Mouse (Mus musculus): Measurements from ENCODE around the gene Ppp2r5a. TPM values are rescaled to one million over a fixed set of nuclear protein-coding genes. Genes with fewer than 3 reads are reported as not detected.
A peak's percentile ranks its signal among the peaks of the same experiment; 100 is the strongest.
"Not testable (repeated sequence)": the region's sequence is repeated elsewhere in the genome, so short reads cannot be mapped to it uniquely, and the experiment has no call there.

Gene Ppp2r5a
- polyA plus RNA-seq, 2 experiments = 21.0 to 23.8 TPM

DNA sequence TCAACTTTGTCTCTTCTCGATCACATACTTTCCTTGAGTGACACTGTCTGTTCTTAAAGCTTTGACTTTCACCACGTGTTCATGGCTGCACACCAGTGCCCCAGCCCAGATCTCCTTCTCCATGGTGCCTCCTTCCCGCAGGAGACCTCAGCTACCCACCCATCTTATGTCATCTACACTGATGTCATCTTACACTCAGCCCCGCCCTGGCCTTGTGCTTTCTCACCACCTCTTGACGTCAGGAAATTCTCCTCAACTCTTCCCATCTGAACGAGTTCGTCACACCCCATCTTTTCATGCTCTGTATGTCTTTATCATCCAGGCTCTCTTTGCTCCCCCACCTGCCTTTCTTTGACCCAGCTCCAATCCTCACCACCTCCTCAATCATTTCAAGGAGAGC is 22.8 kb upstream of the Ppp2r5a start:
- H3K27ac ChIP-seq = no peak overlapping the region
- H3K4me3 ChIP-seq (ENCODE audit: insufficient read depth in 1 of 2, low read depth in 2 of 2, low read length in 2 of 2) = no peak overlapping the region
- H3K27me3 ChIP-seq (ENCODE audit: control insufficient read depth, insufficient read depth, low read length) = no peaks in the 10 kb centered on the region
- H3K36me3 ChIP-seq (replicated peaks; ENCODE audit: control insufficient read depth, insufficient read depth, low read depth) = no peaks in the 10 kb centered on the region
- no peak for TF ChIP-seq EP300 (IDR thresholded peaks at IDR 0.05; ENCODE audit: low read depth)
- no peak for TF ChIP-seq CTCF (IDR thresholded peaks at IDR 0.05; ENCODE audit: low read depth)
- no peak overlapping the region for H3K4me2 ChIP-seq (ENCODE audit: low read depth)
- no peak overlapping the region for H3K9ac ChIP-seq (replicated peaks)
- H3K9me3 ChIP-seq (ENCODE audit: control insufficient read depth, low read length) = no peaks in the 10 kb centered on the region
- H3K4me1 ChIP-seq (replicated peaks; ENCODE audit: control insufficient read depth in 2 of 2, insufficient read depth in 2 of 2, low read length in 1 of 2) = peaks cover 0 to 16% of the 10 kb centered on the region in 2 experiments; a peak in 2 of 4 replicates
- WGBS (ENCODE audit: insufficient replicate concordance) = 39% methylated on average over 7 of the region's 7 CpGs
- ATAC-seq (ENCODE audit: insufficient read depth) = no peak
- no peak for DNase-seq (ENCODE audit: low read depth in 3 of 3, low spot score in 3 of 3)

DNA sequence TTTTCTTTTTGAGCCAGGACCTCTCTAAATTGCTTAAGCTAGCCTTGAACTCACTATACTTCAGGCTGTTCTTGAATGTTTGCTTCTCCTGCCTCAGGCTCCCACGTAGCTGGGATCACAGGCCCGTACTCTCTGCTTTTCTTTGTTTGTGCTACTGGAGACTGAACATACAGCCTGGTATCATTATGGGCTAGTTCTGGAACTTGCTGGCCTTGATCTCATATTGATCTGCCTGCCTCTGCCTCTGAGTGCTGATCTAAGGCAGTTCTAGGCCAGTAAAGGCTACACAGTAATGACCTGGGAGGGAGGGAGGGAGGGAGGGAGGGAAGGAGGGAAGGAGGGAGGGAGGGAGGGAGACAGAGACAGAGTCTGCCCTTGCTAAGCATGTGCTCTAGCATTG is 20.1 kb upstream of the Ppp2r5a start:
- Histone ChIP-seq H3K27ac (no peak overlapping the region), H3K4me2 (ENCODE audit: low read depth) (no peak overlapping the region), H3K9me3 (ENCODE audit: control insufficient read depth, low read length) (no peaks in the 10 kb centered on the region), H3K9ac (replicated peaks) (no peak overlapping the region), H3K27me3 (ENCODE audit: control insufficient read depth, insufficient read depth, low read length) (no peaks in the 10 kb centered on the region), H3K36me3 (replicated peaks; ENCODE audit: control insufficient read depth, insufficient read depth, low read depth) (no peaks in the 10 kb centered on the region), H3K4me3 (ENCODE audit: insufficient read depth in 1 of 2, low read depth in 2 of 2, low read length in 2 of 2) (no peak overlapping the region), H3K4me1 (replicated peaks; ENCODE audit: control insufficient read depth in 2 of 2, insufficient read depth in 2 of 2, low read length in 1 of 2) (peaks cover 0 to 33% of the 10 kb centered on the region in 2 experiments; a peak in 2 of 4 replicates)
- WGBS (ENCODE audit: insufficient replicate concordance) = 59% methylated on average over 2 of the region's 2 CpGs
- no peak for DNase-seq (ENCODE audit: low read depth in 3 of 3, low spot score in 3 of 3)
- TF ChIP-seq CTCF (IDR thresholded peaks at IDR 0.05; ENCODE audit: low read depth) = no peak
- no peak for TF ChIP-seq EP300 (IDR thresholded peaks at IDR 0.05; ENCODE audit: low read depth)
- no peak for ATAC-seq (ENCODE audit: insufficient read depth)

- not testable (repeated sequence) for H3K4me3 ChIP-seq (ENCODE audit: insufficient read depth in 1 of 2, low read depth in 2 of 2, low read length in 2 of 2); H3K9me3 ChIP-seq (ENCODE audit: control insufficient read depth, low read length); H3K4me2 ChIP-seq (ENCODE audit: low read depth); DNase-seq (ENCODE audit: low read depth in 3 of 3, low spot score in 3 of 3); ATAC-seq (ENCODE audit: insufficient read depth); H3K36me3 ChIP-seq (replicated peaks; ENCODE audit: control insufficient read depth, insufficient read depth, low read depth); H3K27ac ChIP-seq; H3K9ac ChIP-seq (replicated peaks); H3K27me3 ChIP-seq (ENCODE audit: control insufficient read depth, insufficient read depth, low read length)
- H3K4me1 ChIP-seq (replicated peaks; ENCODE audit: control insufficient read depth in 2 of 2, insufficient read depth in 2 of 2, low read length in 1 of 2) = peaks cover 0 to 33% of the 10 kb centered on the region in 2 experiments; a peak in 2 of 4 replicates
- WGBS (ENCODE audit: insufficient replicate concordance) = 23% methylated on average over 3 of the region's 3 CpGs
Measured at GRCm38 (mm10) chr1:191422714-191423113, 19.6 kb upstream of the Ppp2r5a start.

GRCm38 (mm10) chr1:191422164-191422563 is 19.1 kb upstream of the Ppp2r5a start:
- H3K36me3 ChIP-seq (replicated peaks; ENCODE audit: control insufficient read depth, insufficient read depth, low read depth) = no peaks in the 10 kb centered on the region
- H3K27me3 ChIP-seq (ENCODE audit: control insufficient read depth, insufficient read depth, low read length) = no peaks in the 10 kb centered on the region
- 22% methylated on average over 4 of the region's 4 CpGs for WGBS (ENCODE audit: insufficient replicate concordance)
- H3K27ac ChIP-seq = no peak overlapping the region
- H3K9me3 ChIP-seq (ENCODE audit: control insufficient read depth, low read length) = no peaks in the 10 kb centered on the region
- H3K4me3 ChIP-seq (ENCODE audit: insufficient read depth in 1 of 2, low read depth in 2 of 2, low read length in 2 of 2) = no peak overlapping the region
- no peak overlapping the region for H3K9ac ChIP-seq (replicated peaks)
- peaks cover 0 to 33% of the 10 kb centered on the region in 2 experiments; a peak in 2 of 4 replicates for H3K4me1 ChIP-seq (replicated peaks; ENCODE audit: control insufficient read depth in 2 of 2, insufficient read depth in 2 of 2, low read length in 1 of 2)
- ATAC-seq (ENCODE audit: insufficient read depth) (no peak), DNase-seq (ENCODE audit: low read depth in 3 of 3, low spot score in 3 of 3) (no peak)
- H3K4me2 ChIP-seq (ENCODE audit: low read depth) = no peak overlapping the region
- TF ChIP-seq CTCF (IDR thresholded peaks at IDR 0.05; ENCODE audit: low read depth) = no peak
- TF ChIP-seq EP300 (IDR thresholded peaks at IDR 0.05; ENCODE audit: low read depth) = no peak

- Histone ChIP-seq H3K36me3 (replicated peaks; ENCODE audit: control insufficient read depth, insufficient read depth, low read depth) (no peaks in the 10 kb centered on the region), H3K4me1 (replicated peaks; ENCODE audit: control insufficient read depth in 2 of 2, insufficient read depth in 2 of 2, low read length in 1 of 2) (peaks cover 0 to 37% of the 10 kb centered on the region in 2 experiments; a peak in 2 of 4 replicates), H3K9me3 (ENCODE audit: control insufficient read depth, low read length) (no peaks in the 10 kb centered on the region), H3K9ac (replicated peaks) (no peak overlapping the region), H3K4me3 (ENCODE audit: insufficient read depth in 1 of 2, low read depth in 2 of 2, low read length in 2 of 2) (no peak overlapping the region), H3K4me2 (ENCODE audit: low read depth) (peak overlapping the region; percentile 8; the same call in 1 of the 2 replicates), H3K27me3 (ENCODE audit: control insufficient read depth, insufficient read depth, low read length) (no peaks in the 10 kb centered on the region), H3K27ac (no peak overlapping the region)
- ATAC-seq (ENCODE audit: insufficient read depth) (no peak), DNase-seq (ENCODE audit: low read depth in 3 of 3, low spot score in 3 of 3) (no peak)
- TF ChIP-seq CTCF (IDR thresholded peaks at IDR 0.05; ENCODE audit: low read depth) = no peak
- TF ChIP-seq EP300 (IDR thresholded peaks at IDR 0.05; ENCODE audit: low read depth) = no peak
- 11% methylated on average over 1 of the region's 1 CpGs for WGBS (ENCODE audit: insufficient replicate concordance)
Measured at GRCm38 (mm10) chr1:191421426-191421999, 18.4 kb upstream of the Ppp2r5a start.
